Mouse (Mus musculus) cerebellum, adult 2 months (tissue): ENCODE data around the gene Gm45062. TPM values are rescaled to one million over a fixed set of nuclear protein-coding genes. Genes with fewer than 3 reads are reported as not detected.

Experiments used
- DNase-seq, 2 experiments: peaks; one replicate each; pipeline ENCODE4 v3.0.0; 2021
- H3K27ac ChIP-seq: fragments of 200-500 bp; 2 replicates; pipeline ENCODE4 v1.5.1; 2012; ENCODE audit warnings: low read length, control low read depth, inconsistent platforms; ENCODE audit not compliant: insufficient read depth
- H3K27me3 ChIP-seq: fragments of 200-500 bp; 2 replicates; pipeline ENCODE4 v1.6.1; 2012; ENCODE audit warnings: inconsistent platforms, mild to moderate bottlenecking, low read length, moderate library complexity; ENCODE audit not compliant: control insufficient read depth, insufficient read depth
- H3K4me1 ChIP-seq: fragments of 200-500 bp; 2 replicates; pipeline ENCODE4 v1.6.1; 2011; ENCODE audit warnings: low read length; ENCODE audit not compliant: control insufficient read depth, insufficient read depth
- H3K4me3 ChIP-seq: fragments of 200-500 bp; replicated peaks from 2 replicates; pipeline ENCODE3; 2011; ENCODE audit warnings: mild to moderate bottlenecking, low read depth, low read length, control low read depth; ENCODE audit not compliant: insufficient read depth
- CTCF ChIP-seq: fragments of 200-500 bp; IDR thresholded peaks from 2 replicates; pipeline ENCODE4 v1.5.1; 2011; ENCODE audit warnings: low read depth, mild to moderate bottlenecking, control low read depth, low read length, moderate library complexity, borderline replicate concordance; ENCODE audit not compliant: insufficient read depth
- POLR2A ChIP-seq: fragments of 200-500 bp; IDR thresholded peaks from 2 replicates; pipeline ENCODE4 v1.6.1; 2011; ENCODE audit warnings: low read length, control low read depth, borderline replicate concordance; ENCODE audit not compliant: insufficient read depth
- WGBS: fragments of 180-500 bp; shearing (Covaris S2); methylation state at CpG from one replicate; pipeline ENCODE4 v1.1.7; 2018; 5-methylcytosine and 5-hydroxymethylcytosine counted together
- polyA plus RNA-seq: library from polyadenylated mRNA; depleted of rRNA; stranded (reverse); fragments of >200 nt; gene quantifications from 2 replicates; pipeline ENCODE4 v1.2.3, GENCODE M21; 2012

The Gm45062 gene
- polyA plus RNA-seq, 1 experiment = 20.5 TPM

DNA sequence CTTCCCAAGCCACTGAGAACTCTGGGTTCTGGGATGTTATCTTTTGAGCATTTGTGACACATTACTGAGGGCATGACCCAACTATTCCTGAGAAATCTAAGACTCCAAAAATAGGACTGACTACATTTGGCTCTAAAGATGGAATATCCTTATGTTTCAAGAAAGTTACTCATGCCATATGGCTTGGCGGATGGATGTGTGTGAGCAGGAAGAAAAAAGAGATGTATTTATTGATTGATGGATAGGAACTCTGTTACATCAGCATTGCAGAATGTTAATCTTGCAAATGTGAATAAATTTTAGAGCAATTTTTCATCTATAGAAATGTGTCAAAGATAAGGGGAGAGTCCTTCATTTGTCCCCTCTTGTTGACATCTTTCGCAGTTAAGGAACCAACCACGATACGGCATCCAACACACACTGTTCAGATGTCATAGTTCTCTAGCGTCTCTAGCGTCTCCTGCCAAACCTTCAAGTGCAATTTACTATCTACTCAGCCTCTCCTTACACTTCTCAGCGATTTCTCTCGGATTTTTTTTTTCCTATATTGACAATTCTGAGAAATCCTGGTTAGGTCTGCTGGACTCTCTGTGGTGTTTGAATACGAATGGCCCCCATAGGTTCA lies 171.5 kb downstream of the Gm45062 start:
- Histone ChIP-seq H3K4me3 (no peak overlapping the region), H3K27ac (no peak overlapping the region), H3K27me3 (no peaks in the 10 kb centered on the region), H3K4me1 (peaks cover 3% of the 10 kb centered on the region; the same call in 1 of the 2 replicates)
- no peak for TF ChIP-seq CTCF
- TF ChIP-seq POLR2A = no peak
- 92% methylated on average over 9 of the region's 9 CpGs for whole genome bisulfite sequencing
- no peak for DNase-seq

DNA sequence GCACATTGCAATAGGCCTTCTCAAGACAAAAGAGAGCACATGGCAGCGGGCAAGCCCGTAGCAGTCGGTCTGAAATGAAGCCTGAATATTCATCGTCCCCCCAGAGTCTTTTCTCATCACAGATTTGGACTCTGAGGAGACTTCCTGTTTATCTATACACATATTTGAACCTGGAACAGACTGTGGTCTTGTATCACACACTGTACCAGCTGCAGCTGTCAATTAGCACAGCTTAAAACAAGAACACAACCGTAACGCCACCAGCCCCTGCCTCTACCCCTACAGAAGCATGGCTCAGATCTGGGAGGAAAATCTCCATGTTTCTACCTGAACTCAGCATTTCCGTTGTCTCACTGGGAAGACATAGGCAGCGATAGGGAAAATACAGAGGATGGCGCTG lies 173.9 kb downstream of the Gm45062 start:
- Histone ChIP-seq H3K4me3 (no peak overlapping the region), H3K27ac (no peak overlapping the region), H3K4me1 (no peaks in the 10 kb centered on the region), H3K27me3 (no peaks in the 10 kb centered on the region)
- DNase-seq = no peak
- WGBS = 81% methylated on average over 9 of the region's 9 CpGs
- TF ChIP-seq POLR2A = no peak
- TF ChIP-seq CTCF = no peak

DNA sequence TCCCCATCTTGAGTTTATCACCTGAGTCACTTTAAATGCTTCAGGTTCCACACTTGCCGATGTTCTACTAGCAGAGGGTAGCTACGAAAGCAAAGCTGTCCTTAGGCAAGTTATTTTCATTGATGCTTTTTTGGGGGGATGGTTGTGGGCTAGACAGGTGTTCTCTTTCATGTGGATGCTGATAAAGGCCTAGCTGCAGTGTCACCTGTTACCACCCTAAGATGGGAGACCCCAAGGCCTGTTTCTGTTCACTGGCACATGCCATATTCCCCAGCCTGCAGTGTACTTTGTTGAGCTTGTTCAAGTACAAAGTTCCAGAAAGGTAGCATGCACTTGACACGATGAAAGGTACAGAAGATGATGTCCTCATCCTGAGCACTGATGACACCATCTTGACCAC lies 178.7 kb downstream of the Gm45062 start:
- no peaks in the 10 kb centered on the region for H3K27me3 ChIP-seq
- H3K27ac ChIP-seq = no peak overlapping the region
- H3K4me3 ChIP-seq = no peak overlapping the region
- WGBS = 98% methylated on average over 3 of the region's 3 CpGs
- H3K4me1 ChIP-seq = no peaks in the 10 kb centered on the region
- no peak for DNase-seq
- TF ChIP-seq CTCF (no peak), POLR2A (no peak)

DNA sequence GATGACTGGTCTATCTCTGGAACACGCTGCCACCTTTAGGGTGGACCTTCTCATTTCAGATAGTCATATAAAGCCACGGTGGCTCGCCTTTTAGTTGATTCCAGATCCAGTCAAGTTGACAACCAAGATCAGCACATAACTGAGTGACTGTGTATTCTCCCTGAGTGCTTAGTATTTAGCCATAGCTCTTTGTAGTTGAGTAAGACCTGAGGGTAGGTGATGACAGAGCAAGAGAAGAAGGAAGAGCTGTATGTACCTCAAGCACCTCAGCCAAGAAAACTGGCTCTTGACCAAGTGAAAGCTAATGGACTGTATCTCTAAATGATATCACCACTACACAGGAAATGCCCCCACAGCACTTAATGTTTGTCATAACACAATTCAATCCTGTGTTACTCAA lies 182.6 kb downstream of the Gm45062 start:
- 87% methylated on average over 3 of the region's 3 CpGs for WGBS
- Histone ChIP-seq H3K4me3 (no peak overlapping the region), H3K4me1 (no peaks in the 10 kb centered on the region), H3K27ac (no peak overlapping the region), H3K27me3 (no peaks in the 10 kb centered on the region)
- TF ChIP-seq POLR2A = no peak
- no peak for TF ChIP-seq CTCF
- no peak for DNase-seq

DNA sequence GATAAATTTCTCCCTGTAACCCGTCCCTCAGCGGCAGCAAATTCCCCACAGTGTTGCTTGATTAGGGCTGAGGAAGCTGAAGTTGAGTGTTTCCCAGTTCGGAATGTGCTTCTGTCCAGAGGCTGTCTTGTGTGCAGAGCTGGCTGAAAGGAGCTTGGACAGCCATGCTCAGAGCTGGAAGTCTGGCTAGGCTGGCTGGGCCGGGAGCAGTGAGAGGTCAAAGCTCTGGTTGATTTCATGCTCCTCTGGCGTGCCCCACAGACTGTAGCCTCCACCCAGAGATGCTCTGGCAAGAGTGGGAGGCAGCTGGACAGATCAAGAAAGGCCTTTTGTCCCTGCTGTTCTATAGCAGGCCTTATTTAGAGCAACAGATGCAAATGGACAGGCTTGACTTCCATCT lies 187.5 kb downstream of the Gm45062 start:
- H3K27me3 ChIP-seq = no peaks in the 10 kb centered on the region
- H3K4me3 ChIP-seq = no peak overlapping the region
- peak in 1 of 2 experiments; percentile 24 for DNase-seq
- TF ChIP-seq POLR2A (no peak), CTCF (no peak)
- H3K4me1 ChIP-seq = no peaks in the 10 kb centered on the region
- H3K27ac ChIP-seq = no peak overlapping the region
- WGBS = 48% methylated on average over 5 of the region's 5 CpGs

DNA sequence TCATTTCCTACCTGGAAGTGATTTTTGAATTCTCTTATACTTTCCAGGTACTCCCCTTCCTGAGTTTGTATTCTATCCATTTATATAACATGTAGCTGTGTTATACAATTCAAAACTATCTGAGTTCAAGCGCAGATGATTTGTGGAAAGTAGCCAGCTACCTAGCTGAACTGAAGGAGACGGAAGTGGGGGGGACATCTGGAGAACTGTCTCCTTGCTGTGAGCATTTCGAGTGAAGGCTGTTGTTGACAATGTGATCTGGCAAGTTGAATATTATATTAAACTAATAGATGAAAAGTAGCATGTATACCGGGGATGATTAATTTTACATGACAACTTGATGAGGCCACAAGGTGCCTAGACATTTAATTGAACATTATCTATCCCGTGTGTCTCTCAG lies 196.3 kb downstream of the Gm45062 start:
- DNase-seq = peak in 1 of 2 experiments; percentile 17
- Histone ChIP-seq H3K27ac (no peak overlapping the region), H3K4me1 (no peaks in the 10 kb centered on the region), H3K27me3 (no peaks in the 10 kb centered on the region), H3K4me3 (no peak overlapping the region)
- TF ChIP-seq POLR2A = no peak
- 23% methylated on average over 5 of the region's 5 CpGs for WGBS

DNA sequence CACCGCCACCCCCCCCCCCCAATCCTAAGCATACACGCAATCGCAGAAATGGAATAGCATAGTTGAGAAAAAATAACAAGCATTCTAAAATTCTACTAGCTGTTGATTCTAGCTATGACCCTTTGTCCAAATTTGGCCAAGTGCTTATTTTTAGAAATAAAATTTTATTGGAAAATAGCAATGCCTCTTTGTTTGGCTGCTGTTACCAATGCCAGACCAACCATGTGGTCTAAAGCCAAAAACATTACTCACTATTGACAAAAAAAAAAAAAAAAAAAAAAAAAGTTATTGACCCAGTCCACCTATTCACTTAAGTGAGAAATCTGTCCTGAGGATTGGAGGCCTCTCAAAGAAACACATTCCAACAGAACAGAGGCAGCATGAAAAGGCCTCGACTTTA lies 199.3 kb downstream of the Gm45062 start:
- Histone ChIP-seq H3K4me1 (no peaks in the 10 kb centered on the region), H3K27me3 (no peaks in the 10 kb centered on the region), H3K4me3 (no peak overlapping the region), H3K27ac (no peak overlapping the region)
- no peak for DNase-seq
- WGBS = 96% methylated on average over 4 of the region's 4 CpGs
- TF ChIP-seq POLR2A (no peak), CTCF (no peak)

DNA sequence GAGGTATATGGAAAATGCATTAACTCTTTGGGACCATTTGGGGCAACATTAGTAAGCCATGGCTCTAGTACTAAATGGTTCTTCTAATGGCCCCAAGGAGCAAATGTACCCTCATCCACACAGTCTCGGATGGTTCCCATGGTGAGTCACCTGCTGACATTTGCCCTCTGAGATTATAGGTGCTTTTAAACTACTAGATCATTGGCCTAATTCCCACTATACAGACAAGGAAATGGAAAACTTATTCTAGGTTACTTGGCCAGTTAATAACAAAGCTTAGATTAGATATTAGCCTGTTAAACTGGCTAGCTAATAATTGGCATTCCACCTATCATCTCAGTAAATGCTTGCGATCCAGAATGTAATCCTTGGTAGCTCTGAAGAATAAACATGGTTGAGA lies 203.2 kb downstream of the Gm45062 start:
- no peak for DNase-seq
- 97% methylated on average over 2 of the region's 2 CpGs for WGBS

DNA sequence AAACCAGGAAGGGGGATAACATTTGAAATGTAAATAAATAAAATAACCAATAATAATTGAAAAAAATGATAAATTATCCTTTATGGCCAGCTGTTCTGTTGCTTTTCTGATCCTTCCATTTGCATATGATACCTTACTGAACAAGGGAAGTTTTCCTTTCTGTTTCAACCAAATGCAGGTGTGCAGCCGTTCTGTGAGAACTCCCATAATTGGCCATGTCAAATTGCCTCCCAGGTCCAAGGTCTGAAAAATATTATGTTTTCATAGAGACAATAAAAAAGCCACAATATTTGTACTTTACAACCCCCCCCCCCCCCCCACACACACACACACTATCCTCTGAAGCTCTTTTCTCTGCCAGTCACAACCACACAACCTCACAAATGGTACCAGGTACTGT lies 206.1 kb downstream of the Gm45062 start:
- H3K27me3 ChIP-seq = no peaks in the 10 kb centered on the region
- TF ChIP-seq POLR2A (no peak), CTCF (no peak)
- H3K4me3 ChIP-seq = no peak overlapping the region
- no peak for DNase-seq
- 100% methylated on average over 1 of the region's 1 CpGs for WGBS
- no peak overlapping the region for H3K27ac ChIP-seq
- H3K4me1 ChIP-seq = no peaks in the 10 kb centered on the region

More for the DNA sequence above, 203.2 kb downstream of the Gm45062 start:
- no peaks in the 10 kb centered on the region for H3K27me3 ChIP-seq
- no peak overlapping the region for H3K4me3 ChIP-seq
- TF ChIP-seq CTCF (no peak), POLR2A (no peak)
- H3K4me1 ChIP-seq = no peaks in the 10 kb centered on the region
- H3K27ac ChIP-seq = no peak overlapping the region
